Mouse (Mus musculus) ES-Bruce4 (cell line): ENCODE results near the gene Naa20. TPM values are rescaled to one million over a fixed set of nuclear protein-coding genes. Genes with fewer than 3 reads are reported as not detected.
A peak's percentile ranks its signal among the peaks of the same experiment; 100 is the strongest.

Experiments
- H3K27ac ChIP-seq: 2 replicates; pipeline ENCODE4 v1.5.1; 2012; ENCODE audit warnings: low read length, inconsistent platforms; ENCODE audit not compliant: insufficient read depth
- H3K27me3 ChIP-seq: 2 replicates; pipeline ENCODE4 v1.6.1; 2012; ENCODE audit warnings: mild to moderate bottlenecking, low read length, inconsistent platforms; ENCODE audit not compliant: control insufficient read depth, poor library complexity, insufficient read depth, severe bottlenecking
- H3K36me3 ChIP-seq: 2 replicates; pipeline ENCODE4 v1.6.1; 2012; ENCODE audit warnings: inconsistent platforms, mild to moderate bottlenecking, low read length, moderate library complexity; ENCODE audit not compliant: control insufficient read depth, poor library complexity, insufficient read depth, severe bottlenecking
- H3K4me1 ChIP-seq: one replicate; pipeline ENCODE4 v1.8.1; 2011; ENCODE audit warnings: low read length; ENCODE audit not compliant: control insufficient read depth, insufficient read depth
- H3K4me3 ChIP-seq: 2 replicates; pipeline ENCODE4 v1.5.1; 2011; ENCODE audit warnings: low read depth, mild to moderate bottlenecking, low read length
- H3K9ac ChIP-seq: 2 replicates; pipeline ENCODE4 v1.6.1; 2012; ENCODE audit warnings: low read depth, mild to moderate bottlenecking, inconsistent platforms; ENCODE audit not compliant: poor library complexity, severe bottlenecking
- H3K9me3 ChIP-seq: replicated peaks from 2 replicates; pipeline ENCODE4 v1.6.1; 2012; ENCODE audit warnings: mild to moderate bottlenecking, low read length, inconsistent platforms; ENCODE audit not compliant: control insufficient read depth, poor library complexity, insufficient read depth, severe bottlenecking
- CTCF ChIP-seq: IDR thresholded peaks from one replicate; pipeline ENCODE4 v1.8.1; 2011; ENCODE audit warnings: low read depth, low read length
- EP300 ChIP-seq: IDR thresholded peaks from 2 replicates; pipeline ENCODE4 v1.6.1; 2011; ENCODE audit warnings: low read depth, low read length; ENCODE audit not compliant: insufficient read depth
- POLR2A ChIP-seq: IDR thresholded peaks from one replicate; pipeline ENCODE4 v1.8.1; 2011; ENCODE audit warnings: low read length; ENCODE audit not compliant: insufficient read depth
- polyA plus RNA-seq: library from polyadenylated mRNA; stranded (reverse); fragments of >200 nt; gene quantifications from 2 replicates; pipeline ENCODE4 v1.2.4, GENCODE M21; 2011; ENCODE audit warnings: low read depth; ENCODE audit not compliant: missing spikeins, insufficient read depth, insufficient read length

Naa20 gene
- polyA plus RNA-seq, 1 experiment = 114 TPM

GRCm38 (mm10) chr2:145920941-145921650 is 19.2 kb downstream of the Naa20 start:
- TF ChIP-seq POLR2A = no peak
- TF ChIP-seq CTCF = no peak
- no peak for TF ChIP-seq EP300
- peaks cover 48% of the 10 kb centered on the region for H3K36me3 ChIP-seq

GRCm38 (mm10) chr2:145934339-145935231 is 32.7 kb downstream of the Naa20 start, which contains the start of the genes Cfap61 and Crnkl1:
Gene Cfap61 (plus strand): TSS chr2:145934784.
Gene Crnkl1 (minus strand): TSS chr2:145935014.
- Histone ChIP-seq H3K4me3 (peak within 1 kb of the TSS; percentile 92), H3K36me3 (peaks cover 12% of the 10 kb centered on the region), H3K27me3 (no peaks in the 10 kb centered on the region), H3K9me3 (no peaks in the 10 kb centered on the region), H3K27ac (no peak within 1 kb of the TSS), H3K4me1 (no peaks in the 10 kb centered on the region), H3K9ac (peak within 1 kb of the TSS; percentile 69)
- TF ChIP-seq POLR2A = no peak

More at GRCm38 (mm10) chr2:145920941-145921650, 19.2 kb downstream of the Naa20 start:
- no peaks in the 10 kb centered on the region for H3K9me3 ChIP-seq
- no peaks in the 10 kb centered on the region for H3K4me1 ChIP-seq
- H3K9ac ChIP-seq = no peak overlapping the region
- H3K4me3 ChIP-seq = no peak overlapping the region
- H3K27me3 ChIP-seq = no peaks in the 10 kb centered on the region
- no peak overlapping the region for H3K27ac ChIP-seq

- Histone ChIP-seq H3K4me3 (no peak overlapping the region), H3K27ac (no peak overlapping the region), H3K9me3 (no peaks in the 10 kb centered on the region), H3K27me3 (no peaks in the 10 kb centered on the region), H3K4me1 (no peaks in the 10 kb centered on the region), H3K9ac (no peak overlapping the region), H3K36me3 (peaks cover 2% of the 10 kb centered on the region)
- TF ChIP-seq EP300 = no peak
- TF ChIP-seq CTCF = no peak
- TF ChIP-seq POLR2A = no peak
These were observed 35.1 kb downstream of the Naa20 start for GRCm38 (mm10) chr2:145936975-145937374.

GRCm38 (mm10) chr2:145941403-145941802 is 39.5 kb downstream of the Naa20 start:
- Histone ChIP-seq H3K4me3 (no peak overlapping the region), H3K27me3 (no peaks in the 10 kb centered on the region), H3K4me1 (no peaks in the 10 kb centered on the region), H3K9me3 (no peaks in the 10 kb centered on the region), H3K27ac (no peak overlapping the region), H3K36me3 (no peaks in the 10 kb centered on the region), H3K9ac (no peak overlapping the region)
- TF ChIP-seq CTCF (no peak), POLR2A (no peak), EP300 (no peak)

GRCm38 (mm10) chr2:145944286-145944685 is 42.4 kb downstream of the Naa20 start:
- Histone ChIP-seq H3K27me3 (no peaks in the 10 kb centered on the region), H3K36me3 (no peaks in the 10 kb centered on the region), H3K4me1 (no peaks in the 10 kb centered on the region), H3K9me3 (no peaks in the 10 kb centered on the region), H3K27ac (no peak overlapping the region), H3K9ac (no peak overlapping the region), H3K4me3 (no peak overlapping the region)
- TF ChIP-seq CTCF (no peak), POLR2A (no peak), EP300 (no peak)

- Histone ChIP-seq H3K27ac (no peak overlapping the region), H3K9me3 (no peaks in the 10 kb centered on the region), H3K4me3 (no peak overlapping the region), H3K4me1 (no peaks in the 10 kb centered on the region), H3K36me3 (no peaks in the 10 kb centered on the region), H3K9ac (no peak overlapping the region), H3K27me3 (no peaks in the 10 kb centered on the region)
- no peak for TF ChIP-seq POLR2A
- TF ChIP-seq EP300 = no peak
- no peak for TF ChIP-seq CTCF
These were observed 46.6 kb downstream of the Naa20 start for GRCm38 (mm10) chr2:145948402-145948954.
